Mouse (Mus musculus) lung, embryonic 14.5 days (tissue): ENCODE data around the gene Podnl1. TPM values are rescaled to one million over a fixed set of nuclear protein-coding genes. Genes with fewer than 3 reads are reported as not detected.

Source experiments
- ATAC-seq: fragments of 200-750 bp; cut with Nextera tagmentation; 2 replicates; pipeline ENCODE4 v1.8.0; 2017; ENCODE audit warnings: mild to moderate bottlenecking, moderate TSS enrichment, moderate library complexity; ENCODE audit not compliant: insufficient read depth
- DNase-seq: peaks from one replicate; pipeline ENCODE4 v3.0.0-alpha.2; 2015
- H3K27ac ChIP-seq: fragments of 300-500 bp; sonication (generic); 2 replicates; pipeline ENCODE4 v1.5.1; 2014; ENCODE audit warnings: low read depth, mild to moderate bottlenecking, moderate library complexity
- H3K27me3 ChIP-seq: fragments of 300-500 bp; sonication (generic); 2 replicates; pipeline ENCODE4 v1.6.1; 2014; ENCODE audit warnings: low read length, control low read depth; ENCODE audit not compliant: insufficient read depth
- H3K36me3 ChIP-seq: fragments of 300-500 bp; sonication (generic); 2 replicates; pipeline ENCODE4 v1.6.1; 2014; ENCODE audit warnings: control low read depth; ENCODE audit not compliant: insufficient read depth
- H3K4me1 ChIP-seq: fragments of 300-500 bp; sonication (generic); 2 replicates; pipeline ENCODE4 v1.6.1; 2014; ENCODE audit warnings: antibody characterized with exemption, control low read depth; ENCODE audit not compliant: insufficient read depth
- H3K4me2 ChIP-seq: fragments of 300-500 bp; sonication (generic); 2 replicates; pipeline ENCODE4 v1.6.1; 2014; ENCODE audit warnings: mild to moderate bottlenecking
- H3K4me3 ChIP-seq: fragments of 300-500 bp; sonication (generic); 2 replicates; pipeline ENCODE4 v1.5.1; 2014; ENCODE audit warnings: low read depth, low read length
- H3K9ac ChIP-seq: fragments of 300-500 bp; sonication (generic); 2 replicates; pipeline ENCODE4 v1.6.1; 2014
- H3K9me3 ChIP-seq: fragments of 300-500 bp; sonication (generic); 2 replicates; pipeline ENCODE4 v1.6.1; 2016; ENCODE audit warnings: low read depth, low read length, control low read depth
- CTCF ChIP-seq: IDR thresholded peaks from 2 replicates; pipeline ENCODE4 v1.5.1; 2016; ENCODE audit warnings: antibody characterized with exemption, low read depth
- WGBS: fragments of 180-500 bp; shearing (Covaris S2); extraction: QIAGEN DNeasy Blood & Tissue Kit; methylation state at CpG from one replicate; pipeline ENCODE4 v1.1.7; 2014; 5-methylcytosine and 5-hydroxymethylcytosine counted together
- polyA plus RNA-seq: library from polyadenylated mRNA; unstranded; fragments of >200 nt; fragmentation: Nextera tagmentation; extraction: Ambion mirVana; gene quantifications from 2 replicates; pipeline ENCODE4 v1.2.1, GENCODE M21; 2014

Gene Podnl1
- polyA plus RNA-seq, 1 experiment from 2014 or later: 0.22 TPM

- Histone ChIP-seq H3K27me3 (no peaks in the 10 kb centered on the region), H3K4me2 (peak overlapping the region; percentile 92), H3K9ac (peak overlapping the region; percentile 76), H3K4me1 (peaks cover 11% of the 10 kb centered on the region), H3K27ac (peak overlapping the region; percentile 64; the same call in 1 of the 2 replicates), H3K9me3 (no peaks in the 10 kb centered on the region), H3K4me3 (peak overlapping the region; percentile 72), H3K36me3 (peaks cover 22% of the 10 kb centered on the region)
- WGBS: 7% methylated on average over 14 of the region's 14 CpGs
- ATAC-seq (peak; percentile 48), DNase-seq (peak; percentile 57)
- TF ChIP-seq CTCF: no peak
These were observed 21.6 kb downstream of the Podnl1 start for GRCm38 (mm10) chr8:84147324-84147766.

- 12% methylated on average over 49 of the region's 49 CpGs for WGBS
- peaks cover 16% of the 10 kb centered on the region for H3K36me3 ChIP-seq
- peak within 1 kb of the TSS; percentile 72 for H3K4me3 ChIP-seq
- peak within 1 kb of the TSS; percentile 76 for H3K9ac ChIP-seq
- H3K27me3 ChIP-seq: no peaks in the 10 kb centered on the region
- peaks cover 11% of the 10 kb centered on the region for H3K4me1 ChIP-seq
- peak within 1 kb of the TSS; percentile 92 for H3K4me2 ChIP-seq
- DNase-seq (peak; percentile 99), ATAC-seq (peak; percentile 96)
- no peaks in the 10 kb centered on the region for H3K9me3 ChIP-seq
- H3K27ac ChIP-seq: peak within 1 kb of the TSS; percentile 64; the same call in 1 of the 2 replicates
- TF ChIP-seq CTCF: peak; percentile 4; the same call in 1 of the 2 replicates
These were observed 22.2 kb downstream of the Podnl1 start, which contains the start of the genes Cc2d1a and 4930432K21Rik for GRCm38 (mm10) chr8:84147769-84148530. Gene Cc2d1a (minus strand): TSS chr8:84147936. Gene 4930432K21Rik (plus strand): TSS chr8:84148025.

GRCm38 (mm10) chr8:84148531-84148850 lies 22.7 kb downstream of the Podnl1 start:
- H3K9ac ChIP-seq: peak overlapping the region; percentile 42; the same call in 1 of the 2 replicates

GRCm38 (mm10) chr8:84149181-84149580 lies 23.4 kb downstream of the Podnl1 start:
- DNase-seq (no peak), ATAC-seq (no peak)
- Histone ChIP-seq H3K4me3 (no peak overlapping the region), H3K27me3 (no peaks in the 10 kb centered on the region), H3K27ac (no peak overlapping the region), H3K9ac (no peak overlapping the region), H3K4me1 (peaks cover 11% of the 10 kb centered on the region), H3K9me3 (no peaks in the 10 kb centered on the region), H3K4me2 (no peak overlapping the region), H3K36me3 (peaks cover 6% of the 10 kb centered on the region; the same call in 1 of the 2 replicates)
- WGBS: 65% methylated on average over 3 of the region's 3 CpGs
- no peak for TF ChIP-seq CTCF

More at GRCm38 (mm10) chr8:84148531-84148850, 22.7 kb downstream of the Podnl1 start:
- Histone ChIP-seq H3K9me3 (no peaks in the 10 kb centered on the region), H3K4me1 (peaks cover 11% of the 10 kb centered on the region), H3K27ac (no peak overlapping the region), H3K4me3 (peak overlapping the region; percentile 72; the same call in 1 of the 2 replicates), H3K27me3 (no peaks in the 10 kb centered on the region), H3K36me3 (peaks cover 11% of the 10 kb centered on the region), H3K4me2 (peak overlapping the region; percentile 92)
- DNase-seq (peak; percentile 24), ATAC-seq (peak; percentile 2; the same call in 1 of the 2 replicates)
- 80% methylated on average over 5 of the region's 5 CpGs for WGBS
- no peak for TF ChIP-seq CTCF

GRCm38 (mm10) chr8:84157620-84158019 lies 31.8 kb downstream of the Podnl1 start:
- H3K27me3 ChIP-seq: no peaks in the 10 kb centered on the region
- ATAC-seq (no peak), DNase-seq (no peak)
- H3K9ac ChIP-seq: no peak overlapping the region
- WGBS: 91% methylated on average over 4 of the region's 4 CpGs
- no peak overlapping the region for H3K27ac ChIP-seq
- H3K4me3 ChIP-seq: no peak overlapping the region
- TF ChIP-seq CTCF: no peak
- H3K4me1 ChIP-seq: no peaks in the 10 kb centered on the region
- H3K36me3 ChIP-seq: 0 out of 2 replicates have a peak, but pooled peaks cover 6% of the 10 kb centered on the region
- H3K9me3 ChIP-seq: no peaks in the 10 kb centered on the region
- H3K4me2 ChIP-seq: no peak overlapping the region

GRCm38 (mm10) chr8:84167696-84168095 lies 41.9 kb downstream of the Podnl1 start:
- DNase-seq (no peak), ATAC-seq (no peak)
- Histone ChIP-seq H3K4me2 (no peak overlapping the region), H3K36me3 (peaks cover 18% of the 10 kb centered on the region), H3K27me3 (no peaks in the 10 kb centered on the region), H3K4me3 (no peak overlapping the region), H3K27ac (no peak overlapping the region), H3K4me1 (no peaks in the 10 kb centered on the region), H3K9ac (no peak overlapping the region), H3K9me3 (no peaks in the 10 kb centered on the region)
- WGBS: 89% methylated on average over 2 of the region's 2 CpGs
- no peak for TF ChIP-seq CTCF

GRCm38 (mm10) chr8:84170096-84170495 lies 44.3 kb downstream of the Podnl1 start:
- no peak overlapping the region for H3K9ac ChIP-seq
- WGBS: 84% methylated on average over 5 of the region's 5 CpGs
- no peaks in the 10 kb centered on the region for H3K4me1 ChIP-seq
- H3K4me3 ChIP-seq: no peak overlapping the region
- no peak for TF ChIP-seq CTCF
- no peak overlapping the region for H3K27ac ChIP-seq
- ATAC-seq (no peak), DNase-seq (no peak)
- H3K9me3 ChIP-seq: no peaks in the 10 kb centered on the region
- no peak overlapping the region for H3K4me2 ChIP-seq
- peaks cover 42% of the 10 kb centered on the region for H3K36me3 ChIP-seq
- no peaks in the 10 kb centered on the region for H3K27me3 ChIP-seq
